Mouse (Mus musculus) embryonic facial prominence, embryonic 13.5 days (tissue): ENCODE data around the gene Ube2u. TPM values are rescaled to one million over a fixed set of nuclear protein-coding genes. Genes with fewer than 3 reads are reported as not detected.
A peak's percentile ranks its signal among the peaks of the same experiment; 100 is the strongest.
"Not testable (repeated sequence)": the region's sequence is repeated elsewhere in the genome, so short reads cannot be mapped to it uniquely, and the experiment has no call there.

Experiments used
- ATAC-seq: fragments of 200-750 bp; cut with Nextera tagmentation; 2 replicates; pipeline ENCODE4 v1.8.0; 2017; ENCODE audit warnings: low read depth; ENCODE audit not compliant: insufficient number of reproducible peaks, insufficient read depth, low FRiP score, low TSS enrichment
- H3K27ac ChIP-seq: fragments of 300-500 bp; sonication (generic); 2 replicates; pipeline ENCODE4 v1.5.1; 2015; ENCODE audit warnings: moderate library complexity, mild to moderate bottlenecking, inconsistent platforms
- H3K27me3 ChIP-seq: fragments of 300-500 bp; sonication (generic); 2 replicates; pipeline ENCODE4 v1.6.1; 2015; ENCODE audit warnings: mild to moderate bottlenecking, inconsistent platforms
- H3K36me3 ChIP-seq: fragments of 300-500 bp; sonication (generic); 2 replicates; pipeline ENCODE4 v1.6.1; 2015; ENCODE audit warnings: mild to moderate bottlenecking, inconsistent platforms
- H3K4me1 ChIP-seq: fragments of 300-500 bp; sonication (generic); 2 replicates; pipeline ENCODE4 v1.6.1; 2015; ENCODE audit warnings: inconsistent platforms
- H3K4me2 ChIP-seq: fragments of 300-500 bp; sonication (generic); 2 replicates; pipeline ENCODE4 v1.6.1; 2015; ENCODE audit warnings: moderate library complexity, mild to moderate bottlenecking, inconsistent platforms
- H3K4me3 ChIP-seq: fragments of 300-500 bp; sonication (generic); 2 replicates; pipeline ENCODE4 v1.5.1; 2015; ENCODE audit warnings: mild to moderate bottlenecking, inconsistent platforms
- H3K9ac ChIP-seq: fragments of 300-500 bp; sonication (generic); 2 replicates; pipeline ENCODE4 v1.6.1; 2015; ENCODE audit warnings: mild to moderate bottlenecking, inconsistent platforms
- H3K9me3 ChIP-seq: fragments of 300-500 bp; sonication (generic); 2 replicates; pipeline ENCODE4 v1.6.1; 2016; ENCODE audit warnings: inconsistent platforms
- WGBS: fragments of 180-500 bp; shearing (Covaris S2); methylation state at CpG from one replicate; pipeline ENCODE4 v1.1.7; 2015; ENCODE audit warnings: mixed read lengths; 5-methylcytosine and 5-hydroxymethylcytosine counted together
- polyA plus RNA-seq: library from polyadenylated mRNA; unstranded; fragments of >200 nt; fragmentation: Nextera tagmentation; extraction: Ambion mirVana; gene quantifications from 2 replicates; pipeline ENCODE4 v1.2.1, GENCODE M21; 2015

Gene Ube2u
- 0.48 and 0.51 TPM in 2 replicates for polyA plus RNA-seq

DNA sequence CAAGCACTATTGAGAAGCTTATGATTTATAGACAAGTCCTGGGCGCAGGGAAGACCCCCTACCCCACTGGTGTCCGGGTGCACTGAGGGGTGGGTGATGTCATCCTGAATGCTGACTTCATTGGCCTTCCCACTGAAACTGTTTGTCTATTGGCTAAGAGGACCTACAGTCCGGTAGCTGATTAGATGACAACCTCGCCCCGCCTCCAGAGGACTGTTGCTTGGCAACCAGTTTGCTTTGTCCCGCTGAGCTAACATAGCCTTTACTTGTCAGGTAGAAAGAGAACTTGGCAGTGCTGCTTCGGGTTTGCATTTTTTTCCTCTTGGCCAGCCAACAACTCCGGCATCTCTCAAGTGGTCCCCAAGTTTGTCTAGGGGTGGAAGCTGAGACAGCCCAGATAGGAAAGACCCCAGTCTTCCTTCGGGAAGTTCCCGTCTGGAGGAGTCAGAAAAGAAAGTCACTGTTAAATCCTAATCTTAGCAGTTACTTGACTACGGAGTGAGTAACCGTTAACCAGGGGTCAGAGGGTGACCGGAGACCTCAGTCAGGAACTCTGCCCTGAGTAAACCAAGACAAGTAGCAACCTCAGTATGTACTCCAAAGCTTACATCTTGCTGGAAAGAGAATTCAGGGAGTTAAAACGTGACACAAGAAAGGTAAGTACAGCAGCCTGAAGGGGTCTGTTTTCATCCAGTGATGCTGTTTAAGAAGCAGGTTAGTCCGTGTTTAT is at the start of gene Ube2u:
Ube2u (plus strand) TSS at position 258 of the 730 bp plus-strand sequence.
- Histone ChIP-seq H3K4me2 (peak within 1 kb of the TSS; percentile 52), H3K27me3 (no peaks in the 10 kb centered on the region), H3K36me3 (no peaks in the 10 kb centered on the region), H3K9me3 (no peaks in the 10 kb centered on the region), H3K4me1 (peaks cover 7% of the 10 kb centered on the region; the same call in 1 of the 2 replicates), H3K27ac (no peak within 1 kb of the TSS), H3K9ac (no peak within 1 kb of the TSS), H3K4me3 (peak within 1 kb of the TSS; percentile 24)
- 28% methylated on average over 15 of the region's 15 CpGs for WGBS
- ATAC-seq: peak; percentile 76

DNA sequence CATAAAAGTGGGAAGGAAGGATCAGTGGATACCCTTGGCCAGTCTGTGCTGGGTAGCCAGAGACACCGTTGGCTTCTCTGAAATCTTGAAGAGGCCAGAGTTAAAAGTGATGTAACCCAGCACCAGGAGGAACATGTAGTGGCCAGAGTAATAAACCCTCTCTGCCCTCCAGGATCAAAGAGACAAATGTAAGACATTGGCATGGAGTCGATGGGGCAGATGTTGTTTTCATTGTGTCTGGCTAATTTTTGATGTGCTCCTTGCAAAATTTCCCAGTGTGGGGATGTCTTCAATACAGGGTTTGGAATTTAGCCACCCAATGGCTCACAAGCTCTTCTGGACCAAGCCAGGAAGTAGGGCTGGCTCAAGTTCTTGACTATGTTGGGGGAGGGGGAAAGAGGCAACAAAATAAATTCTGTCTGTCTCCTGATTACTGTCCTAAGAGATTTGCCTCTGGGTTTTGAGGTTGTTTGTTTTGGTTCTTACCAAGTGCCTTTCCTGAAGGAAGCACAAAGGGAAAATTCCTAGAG is 49.2 kb upstream of the Ube2u start:
- peaks cover 3% of the 10 kb centered on the region; the same call in 1 of the 2 replicates for H3K27me3 ChIP-seq
- no peak overlapping the region for H3K4me3 ChIP-seq
- no peak overlapping the region for H3K4me2 ChIP-seq
- WGBS: 79% methylated on average over 2 of the region's 2 CpGs
- no peak overlapping the region for H3K9ac ChIP-seq
- H3K9me3 ChIP-seq: no peaks in the 10 kb centered on the region
- no peak for ATAC-seq
- H3K4me1 ChIP-seq: peaks cover 14% of the 10 kb centered on the region
- H3K27ac ChIP-seq: no peak overlapping the region
- peaks cover 3% of the 10 kb centered on the region; the same call in 1 of the 2 replicates for H3K36me3 ChIP-seq

DNA sequence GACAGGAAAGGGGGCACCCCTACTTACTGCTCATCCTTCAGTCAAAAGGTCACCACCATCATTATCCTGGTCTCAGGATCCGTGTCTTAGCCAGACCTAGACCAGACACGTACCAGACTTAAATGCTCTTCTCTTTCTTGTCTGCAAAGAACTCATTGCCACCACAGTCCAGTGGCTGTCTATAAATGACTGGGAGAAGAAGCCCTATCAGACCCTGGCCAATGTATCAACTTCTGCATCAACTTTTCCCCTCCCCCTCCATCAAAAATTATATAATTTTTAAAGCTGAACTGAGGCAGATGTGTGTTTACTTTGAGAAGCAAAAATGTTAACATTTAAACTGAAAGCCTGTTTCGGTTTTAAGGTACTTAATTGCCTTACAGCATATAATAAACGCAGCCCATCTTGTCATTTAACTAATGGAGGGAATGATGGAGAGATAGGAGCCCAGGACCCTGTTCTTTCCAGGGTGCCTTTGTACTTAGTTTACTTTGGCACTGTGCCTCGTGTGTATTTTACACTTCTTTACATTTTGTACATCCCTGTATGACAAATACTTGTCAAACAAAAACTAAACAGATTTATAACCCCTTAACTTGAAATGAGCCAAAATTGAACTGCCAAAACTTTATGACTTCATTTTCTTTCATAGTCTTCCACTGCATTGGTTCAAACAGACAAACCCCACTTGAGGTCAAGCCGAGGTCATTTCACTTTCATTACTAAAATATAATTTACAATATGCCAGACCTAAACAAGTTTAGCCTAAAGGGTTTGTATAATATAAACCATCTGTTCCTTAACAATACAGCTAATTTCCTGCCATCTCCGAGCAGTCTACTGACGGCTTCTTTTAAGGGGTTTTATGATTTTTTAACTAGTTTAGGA is 43.1 kb upstream of the Ube2u start:
- no peaks in the 10 kb centered on the region for H3K9me3 ChIP-seq
- H3K4me3 ChIP-seq: no peak overlapping the region
- H3K27ac ChIP-seq: no peak overlapping the region
- no peaks in the 10 kb centered on the region for H3K27me3 ChIP-seq
- peaks cover 14% of the 10 kb centered on the region for H3K4me1 ChIP-seq
- H3K9ac ChIP-seq: no peak overlapping the region
- H3K36me3 ChIP-seq: no peaks in the 10 kb centered on the region
- no peak for ATAC-seq
- 37% methylated on average over 8 of the region's 8 CpGs for WGBS
- H3K4me2 ChIP-seq: no peak overlapping the region

DNA sequence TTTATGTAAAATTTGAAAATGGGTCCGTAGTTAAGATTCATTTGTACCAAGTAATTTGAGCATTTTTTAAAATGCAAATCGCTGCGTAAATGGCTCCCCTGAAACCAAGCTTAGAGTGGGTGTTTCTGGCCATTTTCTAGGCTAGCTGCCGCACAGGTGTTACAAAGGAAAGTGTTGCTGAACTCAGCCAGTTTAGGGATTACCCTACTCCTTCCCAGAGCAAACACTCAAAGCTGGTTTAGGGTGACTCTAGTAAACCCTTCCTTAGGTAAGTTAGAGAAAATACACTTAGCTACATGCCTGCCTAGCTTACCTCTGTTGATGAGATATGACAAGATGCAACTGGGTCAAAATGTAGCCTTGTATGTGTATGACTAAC is 42.5 kb upstream of the Ube2u start:
- Histone ChIP-seq H3K9me3 (no peaks in the 10 kb centered on the region), H3K27ac (no peak overlapping the region), H3K4me1 (peaks cover 14% of the 10 kb centered on the region), H3K36me3 (peaks cover 6% of the 10 kb centered on the region), H3K9ac (no peak overlapping the region), H3K27me3 (no peaks in the 10 kb centered on the region), H3K4me2 (no peak overlapping the region), H3K4me3 (no peak overlapping the region)
- no peak for ATAC-seq
- WGBS: 44% methylated on average over 4 of the region's 4 CpGs

DNA sequence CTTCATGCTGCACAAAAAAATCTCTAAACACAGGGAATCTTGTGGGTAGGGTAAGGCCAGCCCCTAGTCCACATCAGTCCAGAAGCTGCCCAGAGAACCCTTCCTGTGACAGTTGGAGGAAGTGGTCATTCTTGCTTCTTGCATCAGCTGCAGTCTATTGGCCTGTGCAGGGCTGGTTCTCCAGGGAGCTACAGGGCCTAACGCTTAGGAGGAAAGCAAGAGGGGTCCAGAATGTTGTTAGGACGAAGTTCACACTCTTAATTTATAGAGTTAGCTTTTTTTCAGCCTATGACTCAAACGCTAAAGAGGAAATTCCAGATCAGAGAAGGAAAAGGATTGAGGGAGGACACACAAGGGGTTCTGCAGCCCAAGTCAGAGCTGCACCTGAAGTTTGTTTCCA is 31.8 kb upstream of the Ube2u start:
- no peaks in the 10 kb centered on the region for H3K4me1 ChIP-seq
- H3K4me2 ChIP-seq: no peak overlapping the region
- no peak overlapping the region for H3K4me3 ChIP-seq
- 53% methylated on average over 3 of the region's 3 CpGs for WGBS
- no peak overlapping the region for H3K27ac ChIP-seq
- ATAC-seq: no peak
- no peak overlapping the region for H3K9ac ChIP-seq
- no peaks in the 10 kb centered on the region for H3K27me3 ChIP-seq
- H3K9me3 ChIP-seq: 0 out of 2 replicates have a peak, but pooled peaks cover 3% of the 10 kb centered on the region
- H3K36me3 ChIP-seq: peaks cover 11% of the 10 kb centered on the region

DNA sequence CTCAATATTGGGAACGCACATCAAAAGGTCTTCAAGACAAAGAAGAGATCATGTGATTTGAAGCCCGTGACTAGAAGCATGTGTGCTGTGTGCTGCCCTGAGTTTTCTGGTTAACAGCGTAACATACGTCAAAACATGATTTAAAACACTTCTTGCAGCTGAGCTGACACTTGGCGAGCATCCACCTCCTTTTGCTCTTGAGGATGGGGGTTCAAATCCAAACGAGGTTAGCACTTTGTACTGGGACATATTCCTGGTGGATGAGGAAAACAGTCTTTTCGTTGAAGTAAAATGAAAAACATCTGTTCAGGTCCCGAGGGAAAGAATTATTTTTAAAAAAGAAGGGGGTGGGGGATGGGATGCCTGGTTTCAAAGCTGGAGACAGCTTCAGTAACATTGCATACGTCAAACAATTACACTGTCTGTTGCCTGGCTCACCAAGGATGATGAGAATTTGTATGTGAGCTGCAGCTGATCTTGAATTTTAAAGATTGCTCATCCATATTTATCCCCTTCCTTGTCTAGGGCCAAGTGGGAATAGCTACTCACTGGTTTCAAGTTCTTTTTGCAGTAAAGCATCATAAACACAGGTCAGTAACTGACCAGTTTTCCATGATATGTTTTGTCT is 16.0 kb upstream of the Ube2u start:
- Histone ChIP-seq H3K9ac (no peak overlapping the region), H3K27ac (peak overlapping the region; percentile 64), H3K36me3 (no peaks in the 10 kb centered on the region), H3K4me1 (peaks cover 18% of the 10 kb centered on the region), H3K4me2 (peak overlapping the region; percentile 22; the same call in 1 of the 2 replicates), H3K27me3 (no peaks in the 10 kb centered on the region), H3K4me3 (no peak overlapping the region), H3K9me3 (no peaks in the 10 kb centered on the region)
- WGBS: 16% methylated on average over 9 of the region's 9 CpGs
- ATAC-seq: no peak

DNA sequence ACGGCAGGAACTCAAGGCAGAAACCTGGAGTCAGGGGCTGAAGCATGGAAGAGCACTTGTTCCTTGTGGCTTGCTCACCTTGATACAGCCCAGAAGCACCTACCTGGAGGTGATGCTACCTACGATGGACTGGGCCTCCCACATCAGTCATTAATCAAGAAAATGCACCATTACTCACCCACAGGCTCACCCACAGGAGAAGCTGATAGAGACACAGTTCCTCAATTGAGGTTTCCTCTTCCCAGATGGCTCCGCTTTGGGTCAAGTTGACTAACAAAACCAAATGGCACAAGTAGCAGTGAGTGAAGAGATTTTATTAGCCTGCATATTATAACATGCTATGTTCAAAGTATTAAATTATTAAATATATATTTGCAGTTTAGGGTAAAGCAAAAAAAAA is 9.8 kb downstream of the Ube2u start:
- WGBS: 90% methylated on average over 3 of the region's 3 CpGs
- H3K9ac ChIP-seq: no peak overlapping the region
- H3K27me3 ChIP-seq: no peaks in the 10 kb centered on the region
- no peak overlapping the region for H3K4me3 ChIP-seq
- H3K27ac ChIP-seq: no peak overlapping the region
- no peak for ATAC-seq
- no peaks in the 10 kb centered on the region for H3K4me1 ChIP-seq
- H3K4me2 ChIP-seq: no peak overlapping the region
- H3K36me3 ChIP-seq: no peaks in the 10 kb centered on the region
- H3K9me3 ChIP-seq: no peaks in the 10 kb centered on the region

DNA sequence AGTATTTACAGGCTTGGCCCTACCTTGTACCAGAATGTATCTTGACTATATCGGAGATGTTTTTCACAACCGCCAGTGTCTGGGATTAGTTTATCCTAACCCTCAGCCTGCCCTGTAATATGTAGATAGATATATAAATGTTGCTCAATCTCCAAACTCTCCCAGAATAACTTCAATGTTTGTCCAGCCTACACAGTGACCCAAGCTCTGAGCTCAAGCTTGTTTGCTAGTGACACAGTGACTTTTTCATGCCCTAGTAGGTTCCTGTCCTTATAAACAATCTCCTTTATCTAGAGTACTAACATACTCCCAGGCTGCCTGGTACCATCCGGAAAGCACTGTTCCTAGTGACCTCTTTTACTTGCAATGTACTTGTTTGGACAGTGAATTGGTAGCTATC is 16.5 kb downstream of the Ube2u start:
- Histone ChIP-seq H3K27ac (no peak overlapping the region), H3K9me3 (no peaks in the 10 kb centered on the region), H3K27me3 (no peaks in the 10 kb centered on the region), H3K4me1 (no peaks in the 10 kb centered on the region), H3K36me3 (no peaks in the 10 kb centered on the region), H3K4me2 (no peak overlapping the region), H3K4me3 (no peak overlapping the region), H3K9ac (no peak overlapping the region)
- ATAC-seq: no peak
- 91% methylated on average over 3 of the region's 3 CpGs for WGBS

DNA sequence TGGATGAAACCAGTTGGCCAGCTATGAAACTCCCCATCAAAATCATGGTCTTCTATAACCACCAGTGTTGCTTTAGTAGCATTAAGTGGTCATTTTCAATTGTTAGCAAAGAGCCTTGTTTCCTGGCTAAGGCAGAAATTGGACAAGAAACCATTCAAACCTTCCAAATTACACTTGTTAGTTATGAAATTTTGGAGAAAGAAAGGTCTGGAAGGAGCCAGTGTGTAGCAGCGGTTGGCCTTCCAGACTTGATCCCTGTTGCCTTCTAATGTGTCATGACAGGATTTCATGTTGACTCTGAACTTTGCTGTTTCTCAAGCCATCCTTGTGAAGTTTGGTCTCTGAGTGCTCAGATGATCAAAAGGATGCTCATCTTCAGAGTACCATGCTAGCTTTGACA is 17.9 kb downstream of the Ube2u start:
- H3K4me2 ChIP-seq: no peak overlapping the region
- no peaks in the 10 kb centered on the region for H3K27me3 ChIP-seq
- H3K27ac ChIP-seq: no peak overlapping the region
- no peak for ATAC-seq
- 87% methylated on average over 1 of the region's 1 CpGs for WGBS
- H3K4me3 ChIP-seq: no peak overlapping the region
- no peak overlapping the region for H3K9ac ChIP-seq
- H3K36me3 ChIP-seq: no peaks in the 10 kb centered on the region
- no peaks in the 10 kb centered on the region for H3K4me1 ChIP-seq
- H3K9me3 ChIP-seq: no peaks in the 10 kb centered on the region

DNA sequence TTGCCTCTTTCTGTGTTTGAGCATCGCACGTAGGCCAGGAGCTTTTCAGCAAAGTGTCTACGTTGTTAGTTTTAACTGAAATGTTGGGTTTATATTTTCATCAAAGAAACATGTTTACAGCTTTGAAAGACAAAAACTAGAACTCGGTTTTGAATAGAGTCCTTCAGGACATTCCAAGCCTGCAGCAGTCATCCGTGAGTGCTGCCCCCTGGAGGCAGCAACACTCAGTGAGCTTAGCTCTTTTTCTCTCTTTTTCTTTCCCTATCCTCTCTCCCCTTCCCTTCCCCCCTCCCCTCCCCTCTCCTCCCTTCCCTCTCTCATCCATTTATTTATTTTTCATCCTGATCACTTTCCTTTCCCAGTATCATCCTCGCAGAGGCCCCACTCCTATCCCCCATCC is 19.5 kb downstream of the Ube2u start:
- 62% methylated on average over 6 of the region's 6 CpGs for WGBS
- Histone ChIP-seq H3K4me1 (no peaks in the 10 kb centered on the region), H3K4me2 (no peak overlapping the region), H3K9me3 (no peaks in the 10 kb centered on the region), H3K27me3 (no peaks in the 10 kb centered on the region), H3K36me3 (no peaks in the 10 kb centered on the region), H3K27ac (no peak overlapping the region), H3K9ac (no peak overlapping the region), H3K4me3 (no peak overlapping the region)
- ATAC-seq: no peak

DNA sequence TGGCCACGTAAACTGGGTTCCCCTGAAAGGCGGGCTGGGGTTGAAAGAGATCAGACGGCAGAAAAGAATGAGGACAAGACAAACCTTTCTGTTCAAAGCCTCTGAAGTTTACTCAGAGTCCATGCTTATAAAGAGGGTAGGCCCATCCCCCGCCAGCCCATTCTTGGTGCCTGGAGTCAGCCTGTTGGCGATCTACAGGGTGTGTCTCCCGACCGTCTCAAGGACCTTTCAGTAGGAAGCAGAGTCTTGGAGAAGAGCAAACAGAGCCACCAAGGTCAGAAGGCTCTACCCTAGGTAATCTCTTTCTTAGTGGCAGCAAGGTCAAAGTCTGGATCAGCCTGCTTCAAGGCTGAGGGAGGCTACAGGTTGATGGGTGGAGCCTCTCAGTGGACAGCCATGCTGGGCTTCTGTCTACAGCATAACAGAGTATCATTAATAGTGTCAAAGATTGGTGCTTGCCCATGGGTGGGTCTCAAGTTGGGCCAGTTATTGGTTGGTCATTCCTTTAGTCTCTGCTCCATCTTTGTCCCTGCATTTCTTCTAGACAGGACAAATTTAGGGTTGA is 20.5 kb downstream of the Ube2u start:
- WGBS: 92% methylated on average over 7 of the region's 7 CpGs
- not testable (repeated sequence) for H3K27me3 ChIP-seq, H3K27ac ChIP-seq, ATAC-seq, H3K4me3 ChIP-seq, H3K9me3 ChIP-seq, H3K4me1 ChIP-seq, H3K36me3 ChIP-seq, H3K9ac ChIP-seq, H3K4me2 ChIP-seq
